Mouse (Mus musculus) CH12.LX (cell line): ENCODE measurements at regions not wholly inside any gene's neighbourhood (a gene's known extent, or its start where the extent isn't known, plus 50 kb on each side); places are given as distances from the start of the nearest gene placed in this dataset.

ENCODE experiments used
- DNase-seq: peaks from one replicate; pipeline ENCODE4 v3.0.0-alpha.2; 2013; ENCODE audit errors: extremely low read depth
- H3K27ac ChIP-seq: 2 replicates; pipeline ENCODE4 v1.5.1; 2012; ENCODE audit warnings: low read depth, mild to moderate bottlenecking, control low read depth, moderate library complexity; ENCODE audit not compliant: insufficient read depth
- H3K27me3 ChIP-seq: replicated peaks from 2 replicates; pipeline ENCODE3; 2012; ENCODE audit warnings: inconsistent platforms
- H3K36me3 ChIP-seq, 2 experiments: replicated peaks in 1 of 2; 2 replicates each; pipeline versions ENCODE3 to v1.6.1; 2012; ENCODE audit warnings: inconsistent platforms in 1 of 2, low read length in 1 of 2, mild to moderate bottlenecking in 1 of 2, mixed read lengths in 1 of 2, moderate library complexity in 1 of 2; ENCODE audit not compliant: control insufficient read depth in 1 of 2, insufficient read depth in 1 of 2
- H3K4me1 ChIP-seq, 2 experiments: 2 replicates each; pipeline ENCODE4 v1.6.1; 2012; ENCODE audit warnings: inconsistent platforms in 1 of 2, moderate library complexity in 1 of 2; ENCODE audit not compliant: insufficient read depth in 2 of 2, control insufficient read depth in 1 of 2
- H3K4me2 ChIP-seq: 2 replicates; pipeline ENCODE4 v1.6.1; 2012; ENCODE audit warnings: low read depth, mild to moderate bottlenecking, control low read depth; ENCODE audit not compliant: poor library complexity, insufficient read depth, severe bottlenecking
- H3K4me3 ChIP-seq, 3 experiments: fragments of 150-350 bp in 1 of 3; sonication (generic) in 1 of 3; replicated peaks in 1 of 3; 2 replicates each; pipeline versions ENCODE3 to v1.5.1; 2011 to 2012; ENCODE audit warnings: low read depth in 2 of 3, low read length in 2 of 3, mild to moderate bottlenecking in 2 of 3, moderate library complexity in 2 of 3, control low read depth in 1 of 3, improper control_type of control experiment in 1 of 3, inconsistent platforms in 1 of 3, mixed read lengths in 1 of 3; ENCODE audit not compliant: poor library complexity in 1 of 3
- H3K79me2 ChIP-seq: replicated peaks from 2 replicates; pipeline ENCODE4 v1.6.1; 2012; ENCODE audit warnings: mild to moderate bottlenecking, moderate library complexity; ENCODE audit not compliant: control insufficient read depth, poor library complexity, insufficient read depth, severe bottlenecking; ENCODE audit errors: extremely low read depth
- H3K9ac ChIP-seq: 2 replicates; pipeline ENCODE4 v1.6.1; 2012; ENCODE audit warnings: low read depth, mild to moderate bottlenecking, control low read depth, moderate library complexity; ENCODE audit not compliant: insufficient read depth
- H3K9me3 ChIP-seq: replicated peaks from 2 replicates; pipeline ENCODE3; 2012; ENCODE audit warnings: low read length, inconsistent platforms, mixed read lengths
- BHLHE40 ChIP-seq: IDR thresholded peaks from 2 replicates; pipeline ENCODE4 v1.6.1; 2011; ENCODE audit warnings: mild to moderate bottlenecking, low read depth, low read length, improper control_type of control experiment
- CHD1 ChIP-seq: IDR thresholded peaks from 2 replicates; pipeline ENCODE4 v1.6.1; 2012; ENCODE audit warnings: low read depth, low read length, improper control_type of control experiment, inconsistent platforms
- CHD2 ChIP-seq: IDR thresholded peaks from 2 replicates; pipeline ENCODE4 v1.6.1; 2011; ENCODE audit warnings: low read length, improper control_type of control experiment
- ELF1 ChIP-seq: IDR thresholded peaks from 2 replicates; pipeline ENCODE4 v1.6.1; 2014; ENCODE audit warnings: low read depth, mild to moderate bottlenecking, inconsistent platforms, low read length, improper control_type of control experiment
- EP300 ChIP-seq: IDR thresholded peaks from 2 replicates; pipeline ENCODE4 v1.6.1; 2011; ENCODE audit warnings: low read length, improper control_type of control experiment
- ETS1 ChIP-seq: conservative IDR thresholded peaks from 2 replicates; pipeline ENCODE4 v1.6.1; 2012; ENCODE audit warnings: low read depth, mild to moderate bottlenecking, inconsistent platforms, low read length, improper control_type of control experiment, moderate library complexity
- GABPA ChIP-seq: IDR thresholded peaks from 2 replicates; pipeline ENCODE4 v1.6.1; 2012; ENCODE audit warnings: low read depth, low read length, improper control_type of control experiment, inconsistent platforms; ENCODE audit not compliant: insufficient replicate concordance
- JUND ChIP-seq: conservative IDR thresholded peaks from 2 replicates; pipeline ENCODE4 v1.6.1; 2011; ENCODE audit warnings: low read depth, low read length, improper control_type of control experiment
- KAT2A ChIP-seq: IDR thresholded peaks from 2 replicates; pipeline ENCODE4 v1.6.1; 2012; ENCODE audit warnings: low read length, improper control_type of control experiment, inconsistent platforms; ENCODE audit not compliant: insufficient replicate concordance
- MAFK ChIP-seq: IDR thresholded peaks from 2 replicates; pipeline ENCODE4 v1.6.1; 2011; ENCODE audit warnings: low read length, improper control_type of control experiment; ENCODE audit not compliant: insufficient replicate concordance
- MAX ChIP-seq: IDR thresholded peaks from 2 replicates; pipeline ENCODE4 v1.6.1; 2011; ENCODE audit warnings: low read length, improper control_type of control experiment
- MAZ ChIP-seq: IDR thresholded peaks from 2 replicates; pipeline ENCODE4 v1.6.1; 2012; ENCODE audit warnings: low read depth, mild to moderate bottlenecking, inconsistent platforms, low read length, improper control_type of control experiment, moderate library complexity
- MXI1 ChIP-seq: IDR thresholded peaks from 2 replicates; pipeline ENCODE4 v1.6.1; 2011; ENCODE audit warnings: mild to moderate bottlenecking, low read depth, low read length, improper control_type of control experiment
- MYC ChIP-seq: IDR thresholded peaks from 2 replicates; pipeline ENCODE4 v1.6.1; 2011; ENCODE audit warnings: low read depth, mild to moderate bottlenecking, improper control_type of control experiment, low read length
- NELFE ChIP-seq: IDR thresholded peaks from 2 replicates; pipeline ENCODE4 v1.6.1; 2011; ENCODE audit warnings: low read depth, low read length, improper control_type of control experiment
- NRF1 ChIP-seq: IDR thresholded peaks from 2 replicates; pipeline ENCODE4 v1.6.1; 2014; ENCODE audit warnings: low read depth, mild to moderate bottlenecking, inconsistent platforms, low read length, improper control_type of control experiment, moderate library complexity
- POLR2AphosphoS2 ChIP-seq: IDR thresholded peaks from 2 replicates; pipeline ENCODE4 v1.6.1; 2011; ENCODE audit warnings: low read depth, low read length, improper control_type of control experiment
- RAD21 ChIP-seq: IDR thresholded peaks from 2 replicates; pipeline ENCODE4 v1.6.1; 2011; ENCODE audit warnings: low read depth, mild to moderate bottlenecking, low read length, improper control_type of control experiment, moderate library complexity
- RCOR1 ChIP-seq: conservative IDR thresholded peaks from 2 replicates; pipeline ENCODE4 v1.6.1; 2012; ENCODE audit warnings: low read depth, mild to moderate bottlenecking, inconsistent platforms, low read length, improper control_type of control experiment
- SIN3A ChIP-seq: IDR thresholded peaks from 2 replicates; pipeline ENCODE4 v1.6.1; 2012; ENCODE audit warnings: low read length, improper control_type of control experiment, inconsistent platforms
- TBP ChIP-seq: conservative IDR thresholded peaks from 2 replicates; pipeline ENCODE4 v1.6.1; 2011; ENCODE audit warnings: low read depth, low read length, improper control_type of control experiment
- USF1 ChIP-seq: IDR thresholded peaks from 2 replicates; pipeline ENCODE4 v1.6.1; 2014; ENCODE audit warnings: low read depth, mild to moderate bottlenecking, inconsistent platforms, low read length, improper control_type of control experiment
- ZC3H11A ChIP-seq: IDR thresholded peaks from 2 replicates; pipeline ENCODE4 v1.6.1; 2012; ENCODE audit warnings: low read depth, mild to moderate bottlenecking, inconsistent platforms, low read length, improper control_type of control experiment
- dilution Hi-C: fragments of 300-500 bp; cut with MboI; formaldehyde crosslinking; loops from 2 replicates; pipeline ENCODE4 v1.14.3; 2020; ENCODE audit warnings: low sequenced_read_pairs; ENCODE audit not compliant: extremely low pct_unique_long_range_greater_than_20kb, extremely low pct_ligation_motif_present
- in situ Hi-C: fragments of 300-500 bp; cut with MboI; formaldehyde crosslinking; loops from 3 replicates; pipeline ENCODE4 v1.14.3; 2019; ENCODE audit warnings: low sequenced_read_pairs, low pct_ligation_motif_present, low pct_unique_long_range_greater_than_20kb, mixed read lengths

GRCm38 (mm10) chr14:99709764-99710163, 411.3 kb downstream of the Klf5 start:
- Histone ChIP-seq H3K9ac (no peak overlapping the region), H3K27me3 (no peaks in the 10 kb centered on the region), H3K9me3 (no peaks in the 10 kb centered on the region), H3K4me2 (no peak overlapping the region), H3K4me3 (no peak overlapping the region), H3K27ac (no peak overlapping the region), H3K36me3 (no peaks in the 10 kb centered on the region), H3K4me1 (peaks cover 0 to 2% of the 10 kb centered on the region in 2 experiments; a peak in 1 of 4 replicates), H3K79me2 (no peaks in the 10 kb centered on the region)
- TF ChIP-seq CHD2, result no peak
- TF ChIP-seq KAT2A, result no peak
- TF ChIP-seq TBP, result no peak
- no peak for TF ChIP-seq MYC
- dilution Hi-C loops, result no loop called here
- in situ Hi-C loops, result no loop called here
- DNase-seq, result no peak

- dilution Hi-C loops, result no loop called here
Measured at GRCm38 (mm10) chr14:99710656-99711177, 412.2 kb downstream of the Klf5 start.

GRCm38 (mm10) chr14:99712624-99713023, 414.1 kb downstream of the Klf5 start:
- Histone ChIP-seq H3K27ac (no peak overlapping the region), H3K36me3 (no peaks in the 10 kb centered on the region), H3K9me3 (no peaks in the 10 kb centered on the region), H3K27me3 (no peaks in the 10 kb centered on the region), H3K9ac (no peak overlapping the region)
- DNase-seq, result no peak
- no peak for TF ChIP-seq MAFK
- TF ChIP-seq RCOR1, result no peak
- no peak for TF ChIP-seq CHD1
- no peak for TF ChIP-seq ELF1
- no peak for TF ChIP-seq MXI1
- TF ChIP-seq POLR2AphosphoS2, result no peak
- TF ChIP-seq, all 38 proteins: peak for 0
- Histone ChIP-seq H3K4me2 (no peak overlapping the region), H3K4me1 (peaks cover 0 to 2% of the 10 kb centered on the region in 2 experiments; a peak in 1 of 4 replicates), H3K4me3 (no peak overlapping the region), H3K79me2 (no peaks in the 10 kb centered on the region)
- dilution Hi-C loops, result no loop called here
- in situ Hi-C loops, result no loop called here

More at GRCm38 (mm10) chr14:99710656-99711177, 412.2 kb downstream of the Klf5 start:
- TF ChIP-seq RAD21 (no peak), MAFK (no peak), JUND (no peak), GABPA (no peak), ZC3H11A (no peak), CHD2 (no peak), MYC (no peak), EP300 (no peak), MAZ (no peak), ELF1 (no peak), NELFE (no peak), ETS1 (no peak), SIN3A (no peak), MXI1 (no peak), NRF1 (no peak), USF1 (no peak), MAX (no peak), BHLHE40 (no peak), POLR2AphosphoS2 (no peak)
- H3K9ac ChIP-seq, result no peak overlapping the region
- H3K27me3 ChIP-seq, result no peaks in the 10 kb centered on the region
- no peak for DNase-seq
- H3K4me3 ChIP-seq, result no peak overlapping the region
- H3K4me1 ChIP-seq, result peaks cover 0 to 2% of the 10 kb centered on the region in 2 experiments; a peak in 1 of 4 replicates
- H3K79me2 ChIP-seq, result no peaks in the 10 kb centered on the region
- no peak overlapping the region for H3K27ac ChIP-seq
- no peaks in the 10 kb centered on the region for H3K9me3 ChIP-seq
- no peaks in the 10 kb centered on the region for H3K36me3 ChIP-seq
- H3K4me2 ChIP-seq, result no peak overlapping the region
- in situ Hi-C loops, result no loop called here
